Mouse (Mus musculus) heart, adult 2 months (tissue): ENCODE results near the gene Pim1. TPM values are rescaled to one million over a fixed set of nuclear protein-coding genes. Genes with fewer than 3 reads are reported as not detected.
A peak's percentile ranks its signal among the peaks of the same experiment; 100 is the strongest.

ENCODE experiments used
- DNase-seq, 2 experiments: peaks; one replicate each; pipeline ENCODE4 v3.0.0; 2021
- H3K27ac ChIP-seq: fragments of 200-600 bp; 2 replicates; pipeline ENCODE4 v1.8.1; 2022
- H3K27me3 ChIP-seq: fragments of 200-500 bp; 2 replicates; pipeline ENCODE4 v1.6.1; 2012; ENCODE audit warnings: mild to moderate bottlenecking, low read length, inconsistent platforms, mixed read lengths; ENCODE audit not compliant: control insufficient read depth, insufficient read depth
- H3K36me3 ChIP-seq: fragments of 200-500 bp; 2 replicates; pipeline ENCODE4 v1.6.1; 2012; ENCODE audit warnings: low read length, inconsistent platforms; ENCODE audit not compliant: control insufficient read depth, insufficient read depth
- H3K4me1 ChIP-seq: fragments of 200-500 bp; 2 replicates; pipeline ENCODE4 v1.6.1; 2011; ENCODE audit warnings: low read length; ENCODE audit not compliant: control insufficient read depth, insufficient read depth
- H3K4me3 ChIP-seq: fragments of 200-600 bp; 2 replicates; pipeline ENCODE4 v1.8.1; 2022
- H3K79me2 ChIP-seq: fragments of 200-500 bp; replicated peaks from 2 replicates; pipeline ENCODE4 v1.6.1; 2012; ENCODE audit warnings: mild to moderate bottlenecking, inconsistent platforms, low read length, moderate library complexity, mixed read lengths; ENCODE audit not compliant: control insufficient read depth, insufficient read depth
- H3K9ac ChIP-seq: fragments of 200-500 bp; 2 replicates; pipeline ENCODE4 v1.6.1; 2012; ENCODE audit warnings: low read depth, mild to moderate bottlenecking, control low read depth, inconsistent platforms, low read length, mixed read lengths
- CTCF ChIP-seq: fragments of 200-600 bp; IDR thresholded peaks from 2 replicates; pipeline ENCODE4 v1.8.1; 2022; ENCODE audit warnings: antibody characterized with exemption, mild to moderate bottlenecking, moderate library complexity
- EP300 ChIP-seq: fragments of 200-500 bp; IDR thresholded peaks from 2 replicates; pipeline ENCODE4 v1.6.1; 2011; ENCODE audit warnings: low read depth, low read length, control low read depth; ENCODE audit not compliant: insufficient read depth
- POLR2A ChIP-seq: fragments of 200-500 bp; IDR thresholded peaks from 2 replicates; pipeline ENCODE4 v1.6.1; 2011; ENCODE audit warnings: mild to moderate bottlenecking, low read depth, low read length, control low read depth; ENCODE audit not compliant: insufficient read depth
- WGBS: fragments of 180-500 bp; shearing (Covaris S2); methylation state at CpG from one replicate; pipeline ENCODE4 v1.1.7; 2018; 5-methylcytosine and 5-hydroxymethylcytosine counted together
- intact Hi-C: fragments of 180-260 bp; cut with DNase I; formaldehyde crosslinking; loops from one replicate; pipeline ENCODE4 v1.15.1; 2025
- polyA plus RNA-seq: library from polyadenylated mRNA; depleted of rRNA; stranded (reverse); fragments of >200 nt; gene quantifications from 2 replicates; pipeline ENCODE4 v1.2.3, GENCODE M21; 2012
- total RNA-seq, 2 experiments: library from RNA; stranded (reverse); gene quantifications; 2 replicates each; pipeline ENCODE4 v1.2.3; 2021

Pim1 gene
- total and polyA plus RNA-seq, 3 experiments = 17.2 to 24.6 (median 20.5) TPM

- intact Hi-C loops = no loop called here
- Histone ChIP-seq H3K4me3 (peak overlapping the region; percentile 73), H3K36me3 (peaks cover 14% of the 10 kb centered on the region), H3K79me2 (peaks cover 8% of the 10 kb centered on the region; the same call in 1 of the 2 replicates), H3K27me3 (no peaks in the 10 kb centered on the region), H3K27ac (peak overlapping the region; percentile 96), H3K9ac (peak overlapping the region; percentile 91), H3K4me1 (peaks cover 6% of the 10 kb centered on the region)
- WGBS = 8% methylated on average over 30 of the region's 30 CpGs
- TF ChIP-seq POLR2A = no peak; the same call in 1 of the 2 replicates
- TF ChIP-seq EP300 = no peak
- TF ChIP-seq CTCF = no peak
- DNase-seq = peak in 1 of 2 experiments; percentile 57
Observed at GRCm38 (mm10) chr17:29488978-29489970, 1.3 kb upstream of the Pim1 start.

- Histone ChIP-seq H3K4me3 (peak overlapping the region; percentile 73), H3K79me2 (peaks cover 8% of the 10 kb centered on the region; the same call in 1 of the 2 replicates), H3K27ac (peak overlapping the region; percentile 96), H3K27me3 (no peaks in the 10 kb centered on the region), H3K9ac (peak overlapping the region; percentile 91), H3K36me3 (peaks cover 14% of the 10 kb centered on the region), H3K4me1 (peaks cover 6% of the 10 kb centered on the region)
- WGBS = 1% methylated on average over 63 of the region's 68 CpGs
- peak; percentile 98 to 99 for DNase-seq
- intact Hi-C loops = loop anchor here (1.0 to 5.0 kb wide), 2 partner anchors 25 to 223 kb away; partner anchors contain the start of gene BC004004
- TF ChIP-seq EP300 (peak; percentile 69; the same call in 1 of the 2 replicates), POLR2A (peak; percentile 93), CTCF (no peak)
Observed at GRCm38 (mm10) chr17:29489971-29490712, 411 bp upstream of the Pim1 start.

- peak; percentile 81 to 83 for DNase-seq
- Histone ChIP-seq H3K4me1 (peaks cover 6% of the 10 kb centered on the region), H3K27me3 (no peaks in the 10 kb centered on the region), H3K9ac (peak overlapping the region; percentile 99), H3K27ac (peak overlapping the region; percentile 95), H3K4me3 (peak overlapping the region; percentile 99), H3K36me3 (peaks cover 14% of the 10 kb centered on the region), H3K79me2 (peaks cover 8% of the 10 kb centered on the region; the same call in 1 of the 2 replicates)
- intact Hi-C loops = loop anchor here (1.0 to 5.0 kb wide), 4 partner anchors 23 to 224 kb away; partner anchors contain the start of gene BC004004
- under 1% methylated on average over 48 of the region's 48 CpGs for WGBS
- TF ChIP-seq EP300 (no peak), CTCF (no peak), POLR2A (no peak)
Observed at GRCm38 (mm10) chr17:29491591-29492268, 1.2 kb downstream of the Pim1 start.

GRCm38 (mm10) chr17:29492269-29493191 is 2.0 kb downstream of the Pim1 start:
- Histone ChIP-seq H3K4me1 (peaks cover 6% of the 10 kb centered on the region), H3K79me2 (peaks cover 8% of the 10 kb centered on the region; the same call in 1 of the 2 replicates), H3K4me3 (peak overlapping the region; percentile 99), H3K27me3 (no peaks in the 10 kb centered on the region), H3K36me3 (peaks cover 14% of the 10 kb centered on the region), H3K9ac (peak overlapping the region; percentile 99), H3K27ac (peak overlapping the region; percentile 95)
- TF ChIP-seq CTCF (peak; percentile 83), POLR2A (0 out of 2 replicates have a peak, but pooled peaks have one; percentile 35), EP300 (peak; percentile 91; the same call in 1 of the 2 replicates)
- intact Hi-C loops = loop anchor here (1.0 to 5.0 kb wide), 5 partner anchors 22 to 225 kb away; partner anchors contain the start of gene BC004004
- peak; percentile 81 for DNase-seq
- 1% methylated on average over 22 of the region's 22 CpGs for WGBS
